Mouse (Mus musculus) ES-E14 (cell line): Measurements from ENCODE around the gene Tufm. TPM values are rescaled to one million over a fixed set of nuclear protein-coding genes. Genes with fewer than 3 reads are reported as not detected.

Experiments
- DNase-seq: peaks from one replicate; pipeline ENCODE4 v3.0.0-alpha.2; 2013; ENCODE audit warnings: low read depth, low spot score
- H3K27ac ChIP-seq: 2 replicates; pipeline ENCODE4 v1.5.1; 2012; ENCODE audit warnings: low read depth, mild to moderate bottlenecking, low read length, moderate library complexity, mixed read lengths; ENCODE audit not compliant: poor library complexity, insufficient read depth, severe bottlenecking
- H3K36me3 ChIP-seq: 2 replicates; pipeline ENCODE4 v1.6.1; 2012; ENCODE audit warnings: mild to moderate bottlenecking, low read length, moderate library complexity, mixed read lengths; ENCODE audit not compliant: control insufficient read depth, poor library complexity, insufficient read depth, severe bottlenecking
- H3K4me1 ChIP-seq, 2 experiments: fragments of 150-350 bp in 1 of 2; sonication (generic) in 1 of 2; 2 replicates each; pipeline ENCODE4 v1.6.1; 2012; ENCODE audit warnings: low read length in 2 of 2, mild to moderate bottlenecking in 1 of 2, mixed read lengths in 1 of 2; ENCODE audit not compliant: control insufficient read depth in 2 of 2, insufficient read depth in 2 of 2, poor library complexity in 1 of 2
- H3K4me3 ChIP-seq, 2 experiments: fragments of 150-350 bp in 1 of 2; sonication (generic) in 1 of 2; 2 replicates each; pipeline ENCODE4 v1.5.1; 2012; ENCODE audit warnings: low read length in 2 of 2, low read depth in 1 of 2, mild to moderate bottlenecking in 1 of 2, mixed read lengths in 1 of 2; ENCODE audit not compliant: insufficient read depth in 1 of 2, poor library complexity in 1 of 2, severe bottlenecking in 1 of 2
- H3K9ac ChIP-seq: 2 replicates; pipeline ENCODE4 v1.6.1; 2012; ENCODE audit warnings: low read depth, mild to moderate bottlenecking, low read length, mixed read lengths; ENCODE audit not compliant: poor library complexity, insufficient read depth, severe bottlenecking
- H3K9me3 ChIP-seq: fragments of 150-350 bp; sonication (generic); 2 replicates; pipeline ENCODE4 v1.6.1; 2012; ENCODE audit warnings: low read depth, mild to moderate bottlenecking, low read length; ENCODE audit not compliant: control insufficient read depth, insufficient read depth
- CHD2 ChIP-seq: IDR thresholded peaks from 2 replicates; pipeline ENCODE4 v1.6.1; 2014; ENCODE audit warnings: mild to moderate bottlenecking, low read depth, low read length, inconsistent platforms
- HCFC1 ChIP-seq: IDR thresholded peaks from 2 replicates; pipeline ENCODE4 v1.6.1; 2012; ENCODE audit warnings: low read length, inconsistent platforms, borderline replicate concordance; ENCODE audit not compliant: insufficient read depth
- MAFK ChIP-seq: IDR thresholded peaks from 2 replicates; pipeline ENCODE4 v1.6.1; 2014; ENCODE audit warnings: mild to moderate bottlenecking, low read depth, low read length, inconsistent platforms; ENCODE audit not compliant: insufficient read depth
- ZC3H11A ChIP-seq: IDR thresholded peaks from 2 replicates; pipeline ENCODE4 v1.6.1; 2012; ENCODE audit warnings: low read depth, mild to moderate bottlenecking, inconsistent platforms, low read length, borderline replicate concordance
- ZNF384 ChIP-seq: IDR thresholded peaks from 2 replicates; pipeline ENCODE4 v1.6.1; 2012; ENCODE audit warnings: low read depth, low read length, inconsistent platforms
- in situ Hi-C, 2 experiments: fragments of 600-800 bp; cut with MboI; formaldehyde crosslinking; loops; one replicate each; pipeline ENCODE4 v1.15.1; 2025; ENCODE audit warnings: low sequenced_read_pairs in 2 of 2, inconsistent platforms in 1 of 2; ENCODE audit not compliant: unreplicated experiment in 2 of 2
- total RNA-seq: library from RNA; depleted of rRNA; stranded (reverse); fragments of 300-350 nt; gene quantifications from 2 replicates; pipeline ENCODE4 v1.2.3, GENCODE M21; 2012

Gene Tufm
- total RNA-seq, 1 experiment, result 133 TPM

- H3K9ac ChIP-seq, result no peak overlapping the region
Measured at GRCm38 (mm10) chr7:126507126-126507778, 20.1 kb downstream of the Tufm start.

GRCm38 (mm10) chr7:126511287-126511686 lies 24.1 kb downstream of the Tufm start:
- no peak for DNase-seq
- TF ChIP-seq ZC3H11A (no peak), CHD2 (no peak), MAFK (no peak), HCFC1 (no peak), ZNF384 (no peak)
- in situ Hi-C loops, result no loop called here

More at GRCm38 (mm10) chr7:126507126-126507778, 20.1 kb downstream of the Tufm start:
- in situ Hi-C loops, result no loop called here
- DNase-seq, result no peak
- TF ChIP-seq HCFC1, result no peak
- no peak for TF ChIP-seq ZNF384
- no peak for TF ChIP-seq ZC3H11A
- TF ChIP-seq CHD2, result no peak
- no peak for TF ChIP-seq MAFK
- no peaks in the 10 kb centered on the region for H3K36me3 ChIP-seq
- peaks cover 0 to 3% of the 10 kb centered on the region in 2 experiments; a peak in 1 of 4 replicates for H3K4me1 ChIP-seq
- H3K27ac ChIP-seq, result no peak overlapping the region
- H3K4me3 ChIP-seq, result no peak overlapping the region
- no peaks in the 10 kb centered on the region for H3K9me3 ChIP-seq

GRCm38 (mm10) chr7:126518261-126518941 lies 31.2 kb downstream of the Tufm start:
- no peak for DNase-seq
- Histone ChIP-seq H3K9me3 (no peaks in the 10 kb centered on the region), H3K27ac (no peak overlapping the region), H3K4me1 (peaks cover 0 to 8% of the 10 kb centered on the region in 2 experiments; a peak in 3 of 4 replicates), H3K9ac (no peak overlapping the region), H3K36me3 (no peaks in the 10 kb centered on the region), H3K4me3 (no peak overlapping the region)
- TF ChIP-seq MAFK (no peak), CHD2 (no peak), ZC3H11A (no peak), HCFC1 (no peak), ZNF384 (no peak)
- in situ Hi-C loops, result no loop called here

More at GRCm38 (mm10) chr7:126511287-126511686, 24.1 kb downstream of the Tufm start:
- Histone ChIP-seq H3K27ac (no peak overlapping the region), H3K4me1 (no peaks in the 10 kb centered on the region; a peak in 1 of 4 replicates), H3K9ac (no peak overlapping the region), H3K4me3 (no peak overlapping the region), H3K36me3 (no peaks in the 10 kb centered on the region), H3K9me3 (no peaks in the 10 kb centered on the region)

GRCm38 (mm10) chr7:126519513-126519912 lies 32.4 kb downstream of the Tufm start:
- in situ Hi-C loops, result no loop called here
- no peak overlapping the region for H3K9ac ChIP-seq
- no peak overlapping the region for H3K27ac ChIP-seq
- TF ChIP-seq MAFK (no peak), ZC3H11A (no peak), HCFC1 (no peak), ZNF384 (no peak), CHD2 (no peak)
- H3K4me3 ChIP-seq, result no peak overlapping the region
- no peaks in the 10 kb centered on the region for H3K9me3 ChIP-seq
- no peaks in the 10 kb centered on the region for H3K36me3 ChIP-seq
- DNase-seq, result no peak
- H3K4me1 ChIP-seq, result peaks cover 0 to 8% of the 10 kb centered on the region in 2 experiments; a peak in 3 of 4 replicates
